Mouse (Mus musculus): ENCODE data around the gene Sumo3. TPM values are rescaled to one million over a fixed set of nuclear protein-coding genes. Genes with fewer than 3 reads are reported as not detected.

Gene Sumo3
- total and polyA plus RNA-seq, 2 experiments from 2014 or later: 112 to 128 TPM

DNA sequence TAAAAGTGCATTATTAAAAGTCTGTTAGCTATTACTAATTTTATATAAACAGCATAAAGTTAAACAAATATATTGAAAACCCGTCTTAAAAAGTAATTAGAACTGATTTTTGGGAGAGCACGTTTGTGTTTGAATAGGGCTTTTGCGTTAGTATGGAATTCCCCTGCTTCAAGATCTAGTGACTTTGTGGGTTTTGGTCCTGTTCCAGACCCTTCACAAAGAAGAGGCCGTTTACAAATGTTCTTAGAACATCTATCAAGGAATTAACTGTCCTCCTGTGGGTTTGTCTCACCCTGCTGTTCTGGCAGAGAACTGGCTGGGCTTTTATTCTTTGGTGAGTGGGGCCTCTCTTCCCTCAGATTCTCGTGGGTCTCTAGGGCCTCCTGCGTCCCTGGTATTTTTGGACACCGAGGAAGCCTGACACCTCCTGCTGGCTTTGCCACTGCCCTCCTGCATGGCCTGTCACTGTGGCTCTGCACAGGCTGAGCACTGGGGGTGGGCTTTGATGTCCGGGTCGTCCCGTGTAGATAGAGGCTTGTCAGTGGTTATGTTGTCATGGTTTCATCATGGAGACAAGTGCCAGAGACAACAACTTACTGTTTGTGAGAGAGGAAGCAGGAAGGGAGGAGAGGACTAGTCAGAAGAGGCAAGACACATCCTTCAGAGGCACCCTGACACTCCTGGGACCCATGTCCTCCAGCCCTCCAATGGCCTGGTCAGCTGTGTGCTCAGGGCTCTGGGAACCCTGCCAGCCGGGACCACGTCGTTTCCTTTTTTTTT is 28.7 kb downstream of the Sumo3 start:
- H3K4me2 ChIP-seq (ENCODE audit: low read depth, low read length): no peak overlapping the region
- H3K4me1 ChIP-seq (ENCODE audit: control insufficient read depth, insufficient read depth): peaks cover 22% of the 10 kb centered on the region
- H3K27me3 ChIP-seq (ENCODE audit: control insufficient read depth, insufficient read depth, low read length): no peaks in the 10 kb centered on the region
- no peak overlapping the region for H3K4me3 ChIP-seq (ENCODE audit: low read depth, low read length)
- H3K27ac ChIP-seq (ENCODE audit: low read depth): peak overlapping the region; percentile 76
- WGBS: 22% methylated on average over 13 of the region's 13 CpGs
- TF ChIP-seq EP300 (IDR thresholded peaks at IDR 0.05; ENCODE audit: low read depth) (no peak), CTCF (IDR thresholded peaks at IDR 0.05; ENCODE audit: low read depth) (no peak)
- peak; percentile 80 for DNase-seq (ENCODE audit: low spot score)
- H3K9ac ChIP-seq (replicated peaks; ENCODE audit: low read depth, low read length): no peak overlapping the region
- peaks cover 47% of the 10 kb centered on the region for H3K36me3 ChIP-seq (replicated peaks; ENCODE audit: control insufficient read depth, insufficient read depth, low read length)
- ATAC-seq (ENCODE audit: insufficient read depth, low read depth): peak; percentile 87
- H3K9me3 ChIP-seq (replicated peaks; ENCODE audit: control insufficient read depth, low read length): no peaks in the 10 kb centered on the region

DNA sequence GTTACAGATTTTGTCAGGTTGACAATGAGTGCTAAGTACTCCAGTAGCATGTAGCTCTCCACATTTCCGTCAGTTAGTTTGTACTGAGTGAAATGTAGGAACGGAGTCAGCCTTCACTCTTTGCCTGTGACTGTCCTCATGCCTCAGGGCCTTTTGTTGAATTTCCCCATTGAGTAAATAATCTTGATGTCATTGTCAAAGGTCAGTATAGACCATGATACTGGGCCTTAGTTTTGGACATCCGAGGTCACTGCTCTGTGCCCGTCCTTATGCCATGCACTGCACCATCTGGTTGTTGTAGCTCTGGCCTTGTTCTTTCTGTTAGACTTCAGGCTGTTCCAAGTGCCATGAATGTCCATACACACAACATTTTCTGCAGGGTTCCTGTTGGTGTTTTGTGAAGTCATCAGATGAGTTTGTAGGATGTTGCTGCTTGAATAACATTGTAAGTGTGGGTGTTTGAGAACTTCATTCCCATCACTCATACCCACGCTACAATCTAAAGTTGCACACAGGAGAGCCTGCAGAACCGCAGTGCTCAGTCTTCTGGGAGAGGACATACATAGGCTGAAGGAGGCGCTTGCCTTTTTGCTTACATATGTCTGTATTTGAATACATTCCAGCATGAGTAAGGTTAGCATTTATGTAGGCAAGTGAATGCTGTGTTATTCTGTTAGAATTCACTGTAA is 30.5 kb downstream of the Sumo3 start:
- TF ChIP-seq CTCF (IDR thresholded peaks at IDR 0.05; ENCODE audit: low read depth) (no peak), EP300 (IDR thresholded peaks at IDR 0.05; ENCODE audit: low read depth) (no peak)
- DNase-seq (ENCODE audit: low spot score) (no peak), ATAC-seq (ENCODE audit: insufficient read depth, low read depth) (no peak)
- H3K9me3 ChIP-seq (replicated peaks; ENCODE audit: control insufficient read depth, low read length): no peaks in the 10 kb centered on the region
- H3K4me3 ChIP-seq (ENCODE audit: low read depth, low read length): no peak overlapping the region
- no peak overlapping the region for H3K9ac ChIP-seq (replicated peaks; ENCODE audit: low read depth, low read length)
- H3K4me2 ChIP-seq (ENCODE audit: low read depth, low read length): no peak overlapping the region
- no peaks in the 10 kb centered on the region for H3K27me3 ChIP-seq (ENCODE audit: control insufficient read depth, insufficient read depth, low read length)
- H3K27ac ChIP-seq (ENCODE audit: low read depth): no peak overlapping the region
- 84% methylated on average over 7 of the region's 7 CpGs for WGBS
- peaks cover 22% of the 10 kb centered on the region for H3K4me1 ChIP-seq (ENCODE audit: control insufficient read depth, insufficient read depth)
- H3K36me3 ChIP-seq (replicated peaks; ENCODE audit: control insufficient read depth, insufficient read depth, low read length): peaks cover 49% of the 10 kb centered on the region

DNA sequence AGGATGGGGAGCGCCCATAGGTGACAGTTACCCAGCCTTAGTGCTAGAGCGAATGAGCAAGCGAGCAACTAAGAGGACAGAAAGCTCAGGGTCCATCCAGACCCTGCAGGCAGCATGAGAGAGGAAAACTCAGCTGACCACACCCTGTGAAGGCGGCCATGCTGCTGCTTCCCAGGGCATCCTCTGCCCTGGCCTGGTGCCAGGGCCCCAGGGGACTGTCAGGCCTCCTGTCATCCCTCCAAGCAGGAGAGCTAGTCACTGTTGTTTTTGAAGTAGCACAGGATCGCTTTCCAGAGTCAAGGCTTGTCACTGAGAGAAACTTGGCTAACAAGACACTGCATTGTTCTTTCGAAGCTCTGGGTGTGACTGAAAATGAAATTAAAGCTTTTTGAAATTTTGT is 33.1 kb downstream of the Sumo3 start:
- no peak overlapping the region for H3K9ac ChIP-seq (replicated peaks; ENCODE audit: low read depth, low read length)
- H3K4me2 ChIP-seq (ENCODE audit: low read depth, low read length): no peak overlapping the region
- DNase-seq (ENCODE audit: low spot score): peak; percentile 61
- peak overlapping the region; percentile 5; the same call in 1 of the 2 replicates for H3K27ac ChIP-seq (ENCODE audit: low read depth)
- TF ChIP-seq EP300 (IDR thresholded peaks at IDR 0.05; ENCODE audit: low read depth) (no peak), CTCF (IDR thresholded peaks at IDR 0.05; ENCODE audit: low read depth) (no peak)
- ATAC-seq (ENCODE audit: insufficient read depth, low read depth): 0 out of 2 replicates have a peak, but pooled peaks have one; percentile 25
- H3K4me3 ChIP-seq (ENCODE audit: low read depth, low read length): no peak overlapping the region
- peaks cover 52% of the 10 kb centered on the region for H3K36me3 ChIP-seq (replicated peaks; ENCODE audit: control insufficient read depth, insufficient read depth, low read length)
- H3K4me1 ChIP-seq (ENCODE audit: control insufficient read depth, insufficient read depth): peaks cover 20% of the 10 kb centered on the region
- no peaks in the 10 kb centered on the region for H3K27me3 ChIP-seq (ENCODE audit: control insufficient read depth, insufficient read depth, low read length)
- 54% methylated on average over 6 of the region's 6 CpGs for WGBS
- H3K9me3 ChIP-seq (replicated peaks; ENCODE audit: control insufficient read depth, low read length): no peaks in the 10 kb centered on the region

DNA sequence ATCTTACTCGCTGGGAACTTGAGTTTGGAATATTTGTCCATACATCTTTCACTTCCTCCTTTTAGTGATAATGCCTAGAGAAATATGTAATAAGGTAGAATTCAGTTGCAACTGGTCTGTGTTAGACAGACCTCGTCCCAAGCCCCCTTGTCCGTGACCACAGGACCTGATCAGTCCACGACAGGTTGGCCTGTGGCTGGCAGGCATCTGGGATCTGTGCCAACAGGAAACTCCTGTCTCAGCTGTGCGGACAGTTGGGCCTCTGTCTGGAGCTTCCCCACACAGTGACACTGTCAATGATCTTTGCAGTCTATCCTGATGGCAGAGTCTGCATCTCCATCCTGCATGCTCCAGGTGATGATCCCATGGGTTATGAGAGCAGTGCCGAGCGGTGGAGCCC is 37.3 kb downstream of the Sumo3 start:
- no peak for ATAC-seq (ENCODE audit: insufficient read depth, low read depth)
- peaks cover 75% of the 10 kb centered on the region for H3K36me3 ChIP-seq (replicated peaks; ENCODE audit: control insufficient read depth, insufficient read depth, low read length)
- WGBS: 53% methylated on average over 7 of the region's 7 CpGs
- no peak overlapping the region for H3K9ac ChIP-seq (replicated peaks; ENCODE audit: low read depth, low read length)
- no peaks in the 10 kb centered on the region for H3K27me3 ChIP-seq (ENCODE audit: control insufficient read depth, insufficient read depth, low read length)
- no peaks in the 10 kb centered on the region for H3K9me3 ChIP-seq (replicated peaks; ENCODE audit: control insufficient read depth, low read length)
- no peak overlapping the region for H3K27ac ChIP-seq (ENCODE audit: low read depth)
- no peak overlapping the region for H3K4me2 ChIP-seq (ENCODE audit: low read depth, low read length)
- TF ChIP-seq CTCF (IDR thresholded peaks at IDR 0.05; ENCODE audit: low read depth) (no peak), EP300 (IDR thresholded peaks at IDR 0.05; ENCODE audit: low read depth) (no peak)
- H3K4me3 ChIP-seq (ENCODE audit: low read depth, low read length): no peak overlapping the region
- H3K4me1 ChIP-seq (ENCODE audit: control insufficient read depth, insufficient read depth): peaks cover 10% of the 10 kb centered on the region; the same call in 1 of the 2 replicates
- no peak for DNase-seq (ENCODE audit: low spot score)

DNA sequence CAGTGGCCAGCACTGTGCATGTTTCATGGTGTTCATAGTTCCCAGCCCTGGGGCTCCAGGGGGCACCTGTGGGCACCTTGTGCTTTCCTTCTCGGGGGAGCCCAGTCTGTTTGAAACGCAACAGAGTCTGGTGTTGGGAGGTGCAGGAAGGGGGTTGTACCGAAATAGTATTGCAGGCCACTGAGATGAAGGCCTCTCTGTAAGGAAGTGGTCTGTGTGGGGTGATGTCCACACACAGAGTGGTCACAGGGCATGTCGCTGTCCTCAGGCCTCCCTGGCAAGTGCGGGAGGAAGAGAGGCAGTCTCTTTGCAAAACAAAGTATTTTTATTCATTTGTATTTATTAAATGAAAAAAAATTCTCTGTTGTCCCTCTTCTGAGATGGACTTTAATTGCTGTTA is 39.7 kb downstream of the Sumo3 start:
- H3K27me3 ChIP-seq (ENCODE audit: control insufficient read depth, insufficient read depth, low read length): no peaks in the 10 kb centered on the region
- no peak overlapping the region for H3K4me3 ChIP-seq (ENCODE audit: low read depth, low read length)
- H3K4me1 ChIP-seq (ENCODE audit: control insufficient read depth, insufficient read depth): no peaks in the 10 kb centered on the region
- ATAC-seq (ENCODE audit: insufficient read depth, low read depth) (no peak), DNase-seq (ENCODE audit: low spot score) (no peak)
- H3K9ac ChIP-seq (replicated peaks; ENCODE audit: low read depth, low read length): no peak overlapping the region
- no peak overlapping the region for H3K4me2 ChIP-seq (ENCODE audit: low read depth, low read length)
- peaks cover 64% of the 10 kb centered on the region for H3K36me3 ChIP-seq (replicated peaks; ENCODE audit: control insufficient read depth, insufficient read depth, low read length)
- H3K27ac ChIP-seq (ENCODE audit: low read depth): no peak overlapping the region
- 78% methylated on average over 5 of the region's 5 CpGs for WGBS
- H3K9me3 ChIP-seq (replicated peaks; ENCODE audit: control insufficient read depth, low read length): no peaks in the 10 kb centered on the region
- no peak for TF ChIP-seq EP300 (IDR thresholded peaks at IDR 0.05; ENCODE audit: low read depth)

Data from heart, postnatal 0 days (tissue).